Comparison of ENCODE assay signal across 9 mouse cellular contexts in the genomic region with DNA sequence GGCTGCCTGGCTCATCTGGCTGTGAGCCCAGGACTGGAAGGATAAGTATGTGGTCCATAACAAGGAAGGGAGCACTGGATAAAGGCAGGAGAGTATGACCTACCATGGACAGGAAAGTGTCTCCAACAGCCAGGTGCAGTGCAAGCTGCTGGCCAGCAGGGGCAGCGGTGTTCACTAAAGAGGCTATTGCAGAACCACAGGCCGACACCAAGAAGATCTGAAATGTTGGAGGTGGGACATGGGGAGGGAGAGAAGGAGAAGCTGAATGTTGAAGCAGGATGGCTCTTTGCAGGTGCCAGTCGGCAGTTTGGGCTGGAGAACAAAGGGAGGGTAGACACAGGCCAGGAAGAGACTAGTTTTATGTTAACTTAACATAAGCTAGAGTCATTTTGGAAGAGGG. TPM values are rescaled to one million over a fixed set of nuclear protein-coding genes. Genes with fewer than 3 reads are reported as not detected.
DNase-seq lines count a peak whose midpoint lies in the region; ATAC-seq and TF ChIP-seq lines count a peak whose summit lies in the region.
"Had no signal": no experiment of that assay in that cellular context is flagged by ENCODE, and none has a peak within 500 bp of the region (broad histone marks: within the 10 kb centered on the region; RNA-seq: fewer than 3 reads in every experiment).

No protein-coding gene starts in this region.

- DNase-seq in CD4-positive, CD25-positive, alpha-beta regulatory T cell, adult 2 months (ENCODE audit: low read depth, low spot score) = peak; percentile 24
- peak; percentile 44 for DNase-seq in kidney, postnatal 10 days
- DNase-seq in spleen, adult 12 weeks (ENCODE audit: low spot score) = peak; percentile 18
- DNase-seq in adrenal gland, postnatal 25 days = no peak
- DNase-seq in frontal cortex, postnatal 14 days (ENCODE audit: low spot score in 2 of 2) = no peak

- 84% methylated on average over 3 of the region's 3 CpGs for WGBS in kidney, embryonic 15.5 days

- no peak overlapping the region for H3K9ac ChIP-seq in kidney, embryonic 15.5 days
- H3K9ac ChIP-seq: embryonic facial prominence, embryonic 12.5 days had no signal

- H3K36me3 ChIP-seq in kidney, embryonic 15.5 days = no peaks in the 10 kb centered on the region
- H3K36me3 ChIP-seq: embryonic facial prominence, embryonic 12.5 days had no signal

- no peak overlapping the region for H3K4me2 ChIP-seq in kidney, embryonic 15.5 days
- H3K4me2 ChIP-seq: embryonic facial prominence, embryonic 12.5 days had no signal

- peak; percentile 35 for TF ChIP-seq CTCF in cortical plate, adult 2 months (IDR thresholded peaks at IDR 0.05; ENCODE audit: extremely low read depth, insufficient read depth, low read length)

- H3K27ac ChIP-seq in kidney, embryonic 15.5 days = no peak overlapping the region
- H3K27ac ChIP-seq in cortical plate, adult 2 months (ENCODE audit: insufficient read depth, low read length) = no peak overlapping the region
- H3K27ac ChIP-seq: embryonic facial prominence, embryonic 12.5 days had no signal

- no peak overlapping the region for H3K4me3 ChIP-seq in kidney, embryonic 15.5 days (replicated peaks)
- H3K4me3 ChIP-seq in cortical plate, adult 2 months (ENCODE audit: insufficient read depth, low read length) = no peak overlapping the region
- H3K4me3 ChIP-seq: embryonic facial prominence, embryonic 12.5 days had no signal

- ATAC-seq in CD4-positive, CD25-positive, alpha-beta regulatory T cell, adult 4 months = no peak
- ATAC-seq in kidney, embryonic 15.5 days (replicated peaks; ENCODE audit: low FRiP score) = no peak

- no peaks in the 10 kb centered on the region for H3K9me3 ChIP-seq in kidney, embryonic 15.5 days (replicated peaks)
- H3K9me3 ChIP-seq: embryonic facial prominence, embryonic 12.5 days had no signal

- H3K4me1 ChIP-seq in kidney, embryonic 15.5 days = no peaks in the 10 kb centered on the region
- H3K4me1 ChIP-seq in cortical plate, adult 2 months (ENCODE audit: control insufficient read depth, insufficient read depth, low read length) = no peaks in the 10 kb centered on the region

- TF ChIP-seq POLR2A in cortical plate, adult 2 months (IDR thresholded peaks at IDR 0.05; ENCODE audit: extremely low read depth, insufficient read depth, low read length) = no peak

- H3K27me3 ChIP-seq in kidney, embryonic 15.5 days = peaks cover 13% of the 10 kb centered on the region

RNA-seq across cellular contexts. Expression of a gene that starts 6.3 kb away (rescaled TPM):
- under 1 TPM; 0.08 to 0.47 TPM for polyA plus RNA-seq in CD4-positive, CD25-positive, alpha-beta regulatory T cell, adult 4 months (2017; shearing (Covaris generic))
- polyA plus RNA-seq in kidney, embryonic 15.5 days (2015; fragmentation: Nextera tagmentation; extraction: Ambion mirVana) = 19.6 and 23.5 TPM in 2 replicates
- 4.5 and 5.0 TPM in 2 replicates for polyA plus RNA-seq in cortical plate, adult 2 months (2012; rRNA removed)
- 29.7 and 38.9 TPM in 2 replicates for total RNA-seq in adrenal gland, postnatal 25 days (2021)

Comparison
In these comparisons a context has a peak if more than half of its experiments do, and no peak if none do; other contexts are left out.
1. DNase-seq: peak in CD4-positive, CD25-positive, alpha-beta regulatory T cell, adult 2 months (single experiment), kidney, postnatal 10 days (single experiment) and spleen, adult 12 weeks (single experiment); none in adrenal gland, postnatal 25 days (single experiment) and frontal cortex, postnatal 14 days (0 of 2).